Mouse (Mus musculus) ovary, postnatal 36 days (tissue): ENCODE measurements at regions not wholly inside any gene's neighbourhood (a gene's known extent, or its start where the extent isn't known, plus 50 kb on each side); places are given as distances from the start of the nearest gene placed in this dataset.

ENCODE experiments used
- DNase-seq: peaks from one replicate; pipeline ENCODE4 v3.0.0; 2022; ENCODE audit warnings: low spot score, mixed read lengths

DNA sequence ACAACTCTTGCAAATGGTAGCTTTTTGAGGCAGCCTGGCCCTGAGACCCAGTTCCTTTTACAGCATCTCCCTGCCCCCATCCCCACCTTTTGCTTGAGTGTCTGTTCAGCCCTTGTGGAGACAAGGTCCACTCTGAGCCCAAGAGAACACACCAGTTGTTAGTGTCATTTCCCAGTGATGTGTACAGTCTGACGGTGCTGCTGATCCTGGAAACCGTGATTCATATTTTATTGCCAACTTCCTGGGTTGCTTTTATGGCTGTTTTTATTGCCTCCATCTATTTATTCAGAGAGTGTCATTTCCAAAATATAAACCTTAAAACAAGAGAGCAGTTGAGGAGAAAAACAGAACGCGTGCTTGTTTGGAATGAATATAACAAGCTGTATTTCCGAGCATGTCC lies 309.6 kb upstream of the Isl1 start:
- no peak for DNase-seq

DNA sequence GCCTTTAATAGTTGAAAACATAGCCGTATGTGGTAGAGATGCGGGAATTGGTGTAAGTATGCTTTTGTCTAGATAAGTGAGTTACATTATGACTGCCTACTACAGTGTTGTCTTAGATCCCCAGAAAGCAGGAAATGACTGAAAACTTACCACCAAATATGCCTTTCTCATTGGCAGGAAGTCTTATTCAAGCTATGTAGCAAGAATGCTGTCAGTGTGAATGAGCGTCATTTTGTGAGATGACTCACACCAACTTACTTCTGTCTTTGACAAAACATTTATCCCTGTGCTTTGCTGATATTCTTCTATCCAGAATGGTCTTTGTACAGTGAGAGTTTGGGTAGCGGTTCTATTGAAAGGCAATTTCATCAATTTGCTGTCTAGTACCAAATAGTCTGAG lies 286.9 kb upstream of the Isl1 start:
- no peak for DNase-seq

DNA sequence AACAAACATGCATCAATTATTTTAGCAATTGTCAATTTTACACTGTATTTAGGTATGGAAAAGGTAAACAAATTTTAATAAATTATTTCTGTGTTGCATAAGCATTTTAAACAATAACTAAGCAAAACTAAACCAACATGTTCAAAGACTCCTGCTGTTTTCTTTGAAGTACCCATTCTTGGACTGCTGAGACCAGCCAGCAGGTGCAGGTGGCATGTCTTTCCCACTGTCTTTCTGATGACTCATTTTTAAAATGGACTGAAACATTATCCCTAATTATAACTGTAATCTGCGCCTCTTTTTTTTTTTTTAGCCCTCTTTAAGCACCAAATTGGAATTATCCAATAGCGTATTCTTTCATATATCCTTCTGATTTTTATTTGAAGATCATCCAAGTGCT lies 286.0 kb upstream of the Isl1 start:
- no peak for DNase-seq

DNA sequence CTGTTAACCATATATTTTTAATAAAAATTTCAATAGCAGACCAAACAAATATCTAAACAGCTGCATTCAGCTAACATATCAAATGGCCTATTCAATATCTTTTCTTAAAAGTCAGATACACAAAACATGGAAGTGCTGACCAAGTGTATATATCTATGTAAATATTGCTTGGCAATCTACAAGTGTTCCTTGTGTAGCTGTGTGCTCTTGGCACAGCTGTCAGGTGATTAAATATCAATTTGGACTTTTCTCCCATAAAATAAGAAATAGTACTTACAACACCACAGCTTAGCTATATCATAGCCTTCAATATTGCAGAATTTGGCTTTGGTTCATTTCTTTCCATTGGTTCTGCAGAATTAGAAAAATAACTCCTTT lies 266.5 kb upstream of the Isl1 start:
- DNase-seq: no peak

DNA sequence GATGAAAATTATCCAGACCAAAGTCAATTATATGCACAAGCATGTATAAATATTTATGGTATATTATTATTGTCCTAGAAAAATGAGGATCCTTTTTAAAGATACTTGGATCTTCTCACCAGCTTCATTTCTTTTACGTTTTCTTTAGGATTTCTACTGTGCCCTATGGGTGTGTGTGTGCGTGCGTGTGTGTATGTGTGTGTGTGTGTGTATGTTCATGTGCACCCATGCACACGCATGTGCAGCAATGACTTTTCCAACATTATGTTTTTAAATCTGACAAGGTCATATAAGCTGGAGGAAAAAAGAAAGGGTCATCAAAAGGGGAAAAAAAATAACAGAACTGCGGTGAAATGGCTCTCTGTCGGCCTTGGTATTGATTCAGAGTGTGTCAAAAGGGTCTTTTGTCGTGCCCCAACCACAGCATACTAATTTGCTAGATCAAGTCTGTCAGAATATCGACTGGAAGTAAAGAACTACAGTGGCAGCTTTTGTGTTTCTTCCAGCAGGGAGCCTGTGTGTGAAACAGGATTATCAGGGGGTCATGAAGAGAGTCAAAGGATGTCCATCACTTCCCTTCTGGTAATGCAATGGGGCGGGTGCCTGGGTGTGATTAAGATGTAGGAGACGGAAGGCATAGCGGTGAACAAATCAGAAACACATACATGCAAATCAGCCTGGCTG lies 265.9 kb upstream of the Isl1 start:
- no peak for DNase-seq

DNA sequence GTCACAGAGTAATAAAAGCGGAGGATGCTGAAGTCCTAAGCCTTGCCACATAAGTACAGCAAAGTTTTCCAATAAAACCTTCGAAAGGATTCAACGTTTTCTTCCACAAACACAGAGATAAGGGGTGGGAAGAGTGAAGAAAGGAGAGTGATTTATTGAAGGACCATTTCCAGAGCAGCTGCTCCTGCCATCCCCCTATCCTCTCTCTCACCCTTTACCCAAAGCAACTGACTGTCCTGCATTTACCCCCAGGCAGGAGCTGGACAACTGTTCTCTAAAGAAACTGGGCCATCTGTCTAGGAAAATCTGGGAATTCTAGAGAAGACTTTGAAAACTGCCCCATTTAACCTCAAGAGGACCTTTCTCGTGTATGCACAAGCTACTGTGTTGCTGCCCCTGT lies 245.6 kb upstream of the Isl1 start:
- DNase-seq: no peak

DNA sequence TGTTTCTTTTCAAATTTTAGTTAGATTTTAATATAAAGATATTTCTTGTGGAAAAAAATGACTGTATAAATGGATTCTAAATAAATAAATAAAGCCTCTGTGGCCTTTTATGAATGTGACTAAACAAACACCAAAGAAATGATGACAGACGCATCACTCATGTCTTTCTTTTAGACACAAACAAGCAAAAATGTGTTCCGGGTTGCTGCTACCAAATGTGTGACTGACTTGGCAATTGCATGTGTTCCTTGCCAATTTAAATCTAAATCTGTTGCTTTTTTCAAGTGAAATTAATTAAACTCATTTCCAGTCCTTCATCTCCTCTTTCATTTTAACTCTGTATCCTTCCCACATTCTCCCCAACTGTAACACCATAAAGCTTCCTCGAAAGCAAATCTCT lies 225.7 kb upstream of the Isl1 start:
- no peak for DNase-seq

DNA sequence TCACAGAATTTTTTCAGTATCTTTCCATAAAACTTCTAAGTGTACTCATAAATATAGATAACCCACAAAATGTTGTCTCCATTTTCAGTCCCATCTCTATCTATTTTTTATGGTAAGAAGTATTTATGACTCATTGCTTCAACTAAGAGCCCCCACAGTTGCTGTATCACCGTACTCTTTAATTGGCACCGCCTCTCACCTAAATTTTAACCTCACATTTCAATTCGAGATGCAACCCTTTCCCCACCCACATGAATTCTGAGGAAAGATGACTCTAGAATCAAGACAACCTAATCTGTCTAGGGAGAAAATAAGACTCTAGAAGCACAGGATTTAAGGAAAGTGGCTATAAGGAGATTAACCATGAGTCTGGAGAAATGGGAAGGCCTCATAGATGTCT lies 223.7 kb upstream of the Isl1 start:
- DNase-seq: no peak

DNA sequence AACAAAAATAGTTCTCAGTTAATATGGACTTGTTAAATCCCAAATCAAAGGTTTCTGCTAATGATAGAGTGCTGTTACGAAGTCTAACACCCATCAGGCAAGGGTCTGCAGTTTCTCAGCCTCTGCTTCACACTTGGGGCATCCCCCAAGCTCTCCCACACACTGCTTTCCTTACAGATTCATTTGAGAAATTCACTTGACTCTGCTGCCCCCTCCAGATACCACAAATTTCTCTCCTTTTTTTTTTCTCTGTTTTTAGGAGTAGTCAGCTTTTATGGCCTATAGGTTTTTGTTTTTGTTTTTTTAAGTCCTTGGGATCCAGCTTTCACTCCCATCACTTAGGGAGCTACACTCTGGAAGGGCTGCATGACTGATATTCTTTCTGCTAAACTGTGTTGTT lies 218.8 kb upstream of the Isl1 start:
- no peak for DNase-seq

DNA sequence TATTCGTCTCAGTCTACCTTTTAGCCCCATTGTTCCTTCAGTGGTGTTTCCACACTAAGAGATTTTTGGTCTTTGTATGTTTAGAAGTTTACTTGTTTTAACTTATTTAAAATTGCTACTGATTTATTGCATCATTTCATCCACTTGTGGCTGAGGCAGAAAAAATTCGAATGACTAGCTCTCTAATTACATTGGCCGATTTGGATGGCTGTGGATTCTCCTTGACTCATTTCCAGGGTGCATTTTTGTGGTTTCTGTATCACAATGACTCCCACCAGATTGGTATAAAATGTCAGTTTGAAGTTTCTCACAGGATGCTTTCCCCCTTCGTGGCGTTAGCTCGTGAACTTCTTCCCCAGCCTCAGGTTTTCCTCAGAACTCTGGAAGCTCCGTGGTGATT lies 217.5 kb upstream of the Isl1 start:
- no peak for DNase-seq

DNA sequence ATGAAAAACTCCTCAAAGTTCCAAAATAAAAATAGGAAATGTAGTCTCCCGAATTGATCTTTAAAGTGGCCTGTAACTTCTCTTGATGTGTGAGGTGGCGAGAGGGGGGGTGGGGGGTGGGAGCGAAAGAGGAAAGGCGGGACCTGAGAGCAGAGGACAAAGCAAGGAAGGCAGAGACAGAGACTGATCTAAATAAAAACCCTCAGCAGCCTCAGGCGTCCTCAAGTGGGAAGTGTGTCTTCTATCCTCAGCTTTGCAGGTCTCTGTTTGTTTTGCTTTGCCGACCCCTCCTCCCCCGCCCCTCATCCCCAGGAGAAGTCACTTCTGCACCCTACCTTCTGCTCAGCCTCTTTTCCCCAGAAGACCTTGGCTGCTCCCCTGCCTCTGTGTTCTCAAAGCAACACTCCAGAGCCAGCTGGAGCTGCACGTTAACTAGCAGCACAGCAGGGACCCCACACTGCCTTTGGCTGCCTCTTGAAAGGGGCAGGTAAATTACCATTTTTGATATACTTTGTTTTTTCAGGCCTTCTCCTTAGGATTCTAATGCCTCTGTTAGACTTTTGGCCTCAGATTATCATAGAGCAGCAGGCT lies 214.3 kb upstream of the Isl1 start:
- DNase-seq: no peak

DNA sequence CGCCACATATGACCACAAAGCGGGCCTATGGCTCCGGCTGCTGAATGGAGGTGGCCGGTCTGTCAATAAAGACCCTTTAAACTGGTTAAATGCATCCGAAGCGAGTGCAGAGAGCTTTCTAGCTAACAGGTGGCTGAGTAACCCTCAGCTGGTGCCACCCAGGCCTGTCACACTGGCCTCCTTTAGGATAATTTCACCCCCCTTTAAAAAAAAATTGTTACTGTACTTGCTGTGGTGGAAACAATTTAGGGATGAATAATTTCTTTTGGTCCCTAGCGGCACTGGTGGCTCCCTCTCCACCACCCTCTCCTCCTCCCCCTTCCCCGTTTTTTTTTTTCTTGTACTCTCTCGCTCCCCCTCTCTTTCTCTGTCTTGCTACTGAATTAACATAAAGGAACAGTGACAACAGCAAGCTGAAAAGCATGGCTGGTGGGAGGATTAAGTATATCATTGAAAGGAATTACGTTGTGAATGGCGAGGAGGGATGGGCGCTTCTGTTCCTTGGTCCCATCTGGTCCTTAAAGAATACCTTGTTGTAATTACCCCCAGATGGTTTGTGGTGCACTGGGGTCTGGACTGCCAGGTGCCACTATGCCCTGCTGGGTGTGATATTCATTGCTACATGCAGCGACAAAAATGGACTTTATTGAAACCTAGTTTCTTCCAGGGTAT lies 205.3 kb upstream of the Isl1 start:
- DNase-seq: no peak

DNA sequence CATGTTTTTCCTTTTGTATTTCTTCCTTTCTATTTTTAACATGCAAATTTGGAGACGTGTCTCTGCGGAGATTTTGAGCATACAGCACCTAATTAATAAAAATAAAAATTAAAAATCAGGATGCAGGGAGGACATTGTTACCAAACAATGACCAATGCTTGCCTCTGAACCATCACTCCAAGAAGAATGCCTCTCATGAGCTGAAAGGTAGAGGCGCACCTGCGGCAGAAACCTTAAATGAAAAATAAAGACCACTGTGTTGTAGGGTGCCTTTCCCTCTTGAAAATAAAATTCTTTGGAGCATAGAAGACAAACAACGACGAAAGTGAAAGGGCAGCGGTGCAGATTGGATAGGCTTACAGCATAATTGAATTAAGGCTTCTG lies 204.8 kb upstream of the Isl1 start:
- DNase-seq: no peak

DNA sequence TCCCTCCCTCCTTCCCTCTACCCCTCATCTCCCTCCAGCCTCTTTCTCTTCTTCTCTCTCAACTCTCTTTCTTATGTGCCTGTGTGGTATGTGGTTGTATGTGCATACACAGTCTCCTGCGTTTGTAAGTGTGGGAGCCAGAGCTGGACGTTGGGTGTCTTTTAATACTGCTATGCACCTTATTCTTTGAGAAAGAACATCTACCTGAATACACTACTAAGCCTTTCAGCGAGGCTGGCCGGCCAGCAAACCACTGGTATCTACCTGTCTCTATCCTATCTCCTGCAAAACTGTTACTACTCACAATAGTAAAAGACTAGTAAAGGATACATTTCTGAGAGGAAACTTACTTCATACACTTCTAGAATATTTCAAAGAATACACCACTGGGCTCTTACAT lies 202.9 kb upstream of the Isl1 start:
- DNase-seq: no peak

DNA sequence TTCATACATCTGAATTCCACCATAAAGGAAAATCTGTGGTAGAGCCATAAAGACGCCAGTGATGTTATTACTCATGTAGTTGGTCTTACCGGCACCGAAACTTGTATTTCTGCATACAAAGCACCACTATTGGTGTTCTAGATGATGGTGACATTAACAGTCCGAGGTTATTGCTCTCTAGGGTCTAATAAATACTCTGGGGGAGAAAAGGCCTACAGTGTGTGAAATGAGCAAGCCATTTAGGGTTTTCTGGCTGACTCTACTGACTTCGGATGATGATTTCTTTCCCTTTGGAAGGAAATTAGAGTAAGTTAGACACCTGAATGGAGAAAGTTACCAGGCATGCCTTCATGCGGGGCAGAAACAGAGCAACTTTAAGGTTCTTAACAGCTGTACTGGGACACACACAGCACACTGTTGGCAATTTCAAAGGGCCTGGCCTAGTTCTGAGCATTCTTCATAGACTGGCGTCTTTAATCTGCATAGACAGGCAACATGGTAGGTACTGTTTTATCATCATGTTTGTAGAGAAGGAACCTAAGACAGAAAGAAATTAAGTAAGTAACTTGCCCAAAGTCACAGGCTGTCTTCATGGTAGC lies 198.8 kb upstream of the Isl1 start:
- no peak for DNase-seq

DNA sequence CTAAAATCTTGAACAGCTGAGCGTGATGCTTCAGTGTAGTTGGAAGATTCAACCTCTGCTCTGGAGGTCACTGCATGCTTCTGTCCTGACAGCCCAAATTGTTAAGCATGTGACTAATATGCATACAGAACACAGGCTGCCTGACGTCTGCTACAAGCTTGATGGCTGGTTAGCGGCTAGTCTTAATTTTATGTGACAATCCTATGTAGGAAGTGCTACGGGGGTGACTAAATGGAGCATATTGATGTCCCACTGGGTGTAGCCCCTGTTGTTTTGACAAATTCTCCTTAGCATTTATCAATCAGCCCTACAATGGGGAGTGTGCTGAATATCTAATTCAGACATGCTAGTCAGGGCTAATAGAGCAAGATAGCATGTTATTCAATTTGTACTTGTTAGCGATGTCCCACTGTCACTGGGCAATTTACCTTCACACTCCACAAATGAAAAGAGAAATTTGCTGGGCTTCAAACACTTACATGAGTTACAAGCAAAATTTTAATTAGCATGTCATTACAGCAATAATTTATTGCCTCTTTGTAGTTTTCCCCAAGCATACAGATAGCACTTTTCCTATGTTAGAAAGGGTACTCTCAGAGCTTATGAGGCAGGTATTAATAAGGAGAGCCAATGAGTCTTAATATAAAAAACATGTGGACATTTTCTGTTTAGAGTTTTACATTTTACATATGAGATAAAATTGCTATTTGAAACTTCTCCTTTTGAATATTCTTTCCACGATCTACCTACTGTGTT lies 188.3 kb upstream of the Isl1 start:
- no peak for DNase-seq

DNA sequence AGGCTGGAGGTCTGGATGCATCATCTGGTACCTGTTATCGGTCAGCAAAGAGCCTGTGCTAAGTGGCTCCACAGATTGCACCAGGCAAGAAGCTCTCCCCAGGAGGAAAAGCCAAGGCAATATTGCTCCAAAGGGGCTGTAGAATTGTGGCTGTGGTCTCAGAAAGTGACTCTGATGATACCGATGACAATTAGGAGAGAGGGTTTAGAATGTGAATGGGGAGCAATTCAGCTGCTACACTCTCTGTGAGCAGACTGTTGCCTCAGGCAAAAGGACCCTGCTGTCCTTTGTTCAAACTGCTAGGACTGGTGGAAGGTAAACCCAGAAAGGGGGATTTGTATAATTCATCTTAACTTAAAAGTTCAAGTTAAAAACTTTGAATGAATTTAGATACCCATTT lies 186.2 kb upstream of the Isl1 start:
- DNase-seq: no peak

DNA sequence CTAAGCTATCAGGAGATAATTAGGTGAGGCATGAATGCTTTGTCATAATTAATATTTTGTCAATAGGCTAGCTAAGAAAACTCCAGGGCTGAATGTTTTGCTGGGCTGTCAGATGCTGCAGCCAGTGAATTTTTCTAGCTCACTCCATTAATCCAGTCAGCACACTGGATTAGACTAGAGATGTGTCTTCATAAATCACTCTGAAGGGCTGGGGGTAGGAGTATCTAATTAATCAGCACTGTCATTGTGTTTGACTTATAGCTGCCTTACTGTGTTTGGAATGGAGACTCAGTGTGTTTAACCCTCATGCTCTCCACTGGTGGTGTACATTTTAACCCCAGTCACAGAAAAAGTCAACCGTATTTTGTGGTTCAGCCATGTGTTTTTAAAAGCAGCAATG lies 179.9 kb upstream of the Isl1 start:
- no peak for DNase-seq

DNA sequence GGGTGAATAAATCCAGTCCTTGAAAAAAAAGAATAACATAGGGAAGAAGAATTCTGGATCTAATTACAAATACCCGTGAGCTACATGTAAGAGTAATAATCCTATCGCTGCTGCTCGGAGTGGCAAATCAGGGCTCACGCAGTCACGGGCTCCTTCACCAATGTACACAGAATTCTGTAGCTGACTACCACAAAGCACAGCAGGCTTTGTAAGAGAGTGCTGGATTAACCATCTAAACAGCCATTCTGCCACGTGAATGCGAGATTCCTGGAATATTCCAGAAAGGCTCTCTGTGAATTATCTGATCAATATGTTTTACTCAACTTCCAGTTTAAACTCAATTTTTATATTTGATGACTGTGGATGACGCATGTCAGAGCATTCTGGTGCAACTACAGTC lies 165.1 kb upstream of the Isl1 start:
- DNase-seq: no peak

DNA sequence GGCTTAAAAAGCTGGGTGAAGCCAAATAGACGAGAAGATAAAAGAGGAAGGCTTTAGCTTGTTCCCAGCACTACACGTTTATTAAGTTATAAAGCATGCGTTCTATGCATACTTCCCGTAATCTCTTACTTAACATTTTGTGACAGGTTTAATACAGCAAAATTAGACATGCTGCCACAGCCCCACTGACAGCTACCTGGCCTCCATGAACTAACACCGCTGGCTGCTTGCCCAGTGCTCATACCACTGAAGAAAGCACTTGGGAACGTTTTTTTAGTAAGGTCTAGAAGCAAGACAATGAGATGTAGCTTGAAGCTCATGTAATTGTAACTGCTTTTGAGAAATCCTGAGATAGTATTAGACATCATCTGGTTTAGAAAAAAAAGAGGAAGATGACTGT lies 152.3 kb upstream of the Isl1 start:
- DNase-seq: no peak

DNA sequence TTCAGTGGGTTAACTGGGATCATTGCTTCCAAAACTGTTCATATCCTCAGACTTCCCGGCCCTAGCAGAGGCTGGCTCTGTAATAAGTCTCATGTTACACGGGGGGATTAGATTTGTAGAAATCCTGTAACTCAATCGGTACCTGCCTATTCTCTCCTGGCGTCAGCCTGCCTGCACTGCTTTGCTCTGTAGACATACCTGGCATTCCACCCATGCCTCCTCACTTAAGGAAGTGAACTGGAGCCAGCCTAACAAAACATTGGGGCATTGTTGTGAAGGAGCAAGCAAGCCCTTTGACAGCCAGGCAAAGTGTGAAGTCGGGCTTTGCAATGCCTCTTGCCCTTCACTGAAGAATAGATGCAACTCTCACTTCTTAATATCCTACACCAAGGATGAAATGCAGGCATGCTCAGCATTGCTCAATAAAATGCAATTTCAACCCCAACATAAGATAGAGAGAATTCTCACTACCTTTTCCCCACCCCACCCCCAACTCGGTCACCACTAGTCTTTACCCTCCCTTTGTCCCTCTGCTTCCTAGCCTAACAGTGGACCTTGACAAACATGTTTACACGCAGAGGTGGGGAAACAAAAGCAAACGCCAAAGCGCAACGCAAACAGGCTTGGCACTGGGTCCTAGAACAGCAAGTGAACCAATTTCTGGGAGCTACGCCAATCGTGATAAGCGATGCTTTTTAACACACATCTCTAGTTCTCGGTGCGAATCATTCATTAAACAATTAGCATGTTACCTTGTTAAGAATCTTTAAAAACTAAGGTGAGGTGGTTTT lies 133.9 kb upstream of the Isl1 start:
- peak; percentile 4 for DNase-seq

DNA sequence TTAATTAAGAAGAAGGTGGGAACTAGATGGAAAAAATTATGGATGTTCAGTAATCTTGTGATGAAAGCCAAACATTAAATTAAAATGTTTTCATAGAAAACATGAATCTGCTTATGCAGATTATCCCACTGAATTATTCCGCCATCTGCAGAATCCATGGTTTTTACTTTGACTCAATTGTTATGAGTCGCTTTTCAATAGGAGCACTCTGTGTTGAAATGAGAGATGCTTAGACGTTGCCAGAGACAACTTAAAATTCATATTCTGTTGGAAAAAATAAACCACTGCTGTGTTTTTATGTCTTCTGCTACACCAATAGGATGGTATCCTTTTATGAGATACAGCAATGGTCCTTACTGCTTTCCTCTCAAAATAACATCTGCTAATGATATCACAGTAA lies 108.3 kb upstream of the Isl1 start:
- DNase-seq: no peak
